Mouse (Mus musculus): ENCODE data around the gene Susd4. TPM values are rescaled to one million over a fixed set of nuclear protein-coding genes. Genes with fewer than 3 reads are reported as not detected.

The Susd4 gene
- polyA plus RNA-seq (2012; rRNA removed): 38.3 and 42.1 TPM in 2 replicates

GRCm38 (mm10) chr1:182763716-182764461, at the start of gene Susd4:
TSS of gene Susd4 (plus strand) at chr1:182763860.

GRCm38 (mm10) chr1:182749080-182749479, 14.6 kb upstream of the Susd4 start, which contains the start of gene Ccdc185:
TSS of gene Ccdc185 (minus strand) at chr1:182749180.

Other genes with a start within 250 kb of the Susd4 start
- 54.7 and 65.7 TPM in 2 replicates for gene Capn2, start 246.3 kb upstream of the Susd4 start, polyA plus RNA-seq (2012; rRNA removed)
- gene Capn8, start 198.9 kb upstream of the Susd4 start, polyA plus RNA-seq (2012; rRNA removed): 0.06 and 0.14 TPM in 2 replicates
- gene Ccdc185, start 14.7 kb upstream of the Susd4 start, polyA plus RNA-seq (2012; rRNA removed): not detected in 2 replicates
- 0.59 and 0.98 TPM in 2 replicates for gene Tlr5, start 190.9 kb downstream of the Susd4 start, polyA plus RNA-seq (2012; rRNA removed)